Mouse (Mus musculus) kidney, embryonic 16.5 days (tissue): ENCODE results near the gene Pth1r. TPM values are rescaled to one million over a fixed set of nuclear protein-coding genes. Genes with fewer than 3 reads are reported as not detected.

Experiments
- ATAC-seq: fragments of 200-750 bp; cut with Nextera tagmentation; 2 replicates; pipeline ENCODE4 v1.8.0; 2017; ENCODE audit warnings: moderate TSS enrichment; ENCODE audit not compliant: low FRiP score, low TSS enrichment
- H3K27ac ChIP-seq: fragments of 300-500 bp; sonication (generic); 2 replicates; pipeline ENCODE4 v1.5.1; 2014; ENCODE audit warnings: low read length
- H3K27me3 ChIP-seq: fragments of 300-500 bp; sonication (generic); 2 replicates; pipeline ENCODE4 v1.6.1; 2014; ENCODE audit warnings: low read length, control low read depth, mixed read lengths; ENCODE audit not compliant: insufficient read depth
- H3K36me3 ChIP-seq: fragments of 300-500 bp; sonication (generic); 2 replicates; pipeline ENCODE4 v1.6.1; 2014; ENCODE audit warnings: low read length, control low read depth, mixed read lengths; ENCODE audit not compliant: insufficient read depth
- H3K4me1 ChIP-seq: fragments of 300-500 bp; sonication (generic); 2 replicates; pipeline ENCODE4 v1.6.1; 2014; ENCODE audit warnings: low read length, control low read depth, mixed read lengths; ENCODE audit not compliant: insufficient read depth
- H3K4me2 ChIP-seq: fragments of 300-500 bp; sonication (generic); replicated peaks from 2 replicates; pipeline ENCODE4 v1.6.1; 2014; ENCODE audit warnings: low read depth, low read length
- H3K4me3 ChIP-seq: fragments of 300-500 bp; sonication (generic); 2 replicates; pipeline ENCODE4 v1.5.1; 2014; ENCODE audit warnings: mild to moderate bottlenecking, low read length
- H3K9ac ChIP-seq: fragments of 300-500 bp; sonication (generic); replicated peaks from 2 replicates; pipeline ENCODE4 v1.6.1; 2014; ENCODE audit warnings: low read length
- H3K9me3 ChIP-seq: fragments of 300-500 bp; sonication (generic); 2 replicates; pipeline ENCODE4 v1.6.1; 2016; ENCODE audit warnings: low read length, control low read depth
- WGBS: fragments of 180-500 bp; shearing (Covaris S2); extraction: QIAGEN DNeasy Blood & Tissue Kit; methylation state at CpG from one replicate; pipeline ENCODE4 v1.1.7; 2014; 5-methylcytosine and 5-hydroxymethylcytosine counted together
- polyA plus RNA-seq: library from polyadenylated mRNA; unstranded; fragments of >200 nt; fragmentation: Nextera tagmentation; extraction: Ambion mirVana; gene quantifications from 2 replicates; pipeline ENCODE4 v1.2.1, GENCODE M21; 2015

Pth1r gene
- polyA plus RNA-seq, 1 experiment from 2014 or later: 108 TPM

GRCm38 (mm10) chr9:110712545-110712944 is 34.4 kb downstream of the Pth1r start:
- 93% methylated on average over 4 of the region's 4 CpGs for WGBS
- Histone ChIP-seq H3K4me3 (no peak overlapping the region), H3K36me3 (peaks cover 19% of the 10 kb centered on the region)

GRCm38 (mm10) chr9:110711996-110712395 is 34.9 kb downstream of the Pth1r start:
- Histone ChIP-seq H3K4me1 (peaks cover 7% of the 10 kb centered on the region; the same call in 1 of the 2 replicates), H3K9ac (no peak overlapping the region), H3K9me3 (no peaks in the 10 kb centered on the region), H3K36me3 (peaks cover 19% of the 10 kb centered on the region), H3K27me3 (no peaks in the 10 kb centered on the region), H3K4me3 (no peak overlapping the region), H3K27ac (no peak overlapping the region), H3K4me2 (no peak overlapping the region)
- WGBS: 90% methylated on average over 6 of the region's 6 CpGs
- ATAC-seq: no peak

More at GRCm38 (mm10) chr9:110712545-110712944, 34.4 kb downstream of the Pth1r start:
- Histone ChIP-seq H3K27me3 (no peaks in the 10 kb centered on the region), H3K4me2 (no peak overlapping the region), H3K9ac (no peak overlapping the region), H3K9me3 (no peaks in the 10 kb centered on the region), H3K4me1 (peaks cover 7% of the 10 kb centered on the region; the same call in 1 of the 2 replicates), H3K27ac (no peak overlapping the region)
- no peak for ATAC-seq

- Histone ChIP-seq H3K27me3 (no peaks in the 10 kb centered on the region), H3K9me3 (no peaks in the 10 kb centered on the region), H3K36me3 (peaks cover 19% of the 10 kb centered on the region), H3K4me3 (no peak overlapping the region), H3K27ac (no peak overlapping the region), H3K4me1 (peaks cover 7% of the 10 kb centered on the region; the same call in 1 of the 2 replicates), H3K9ac (no peak overlapping the region), H3K4me2 (no peak overlapping the region)
- no peak for ATAC-seq
- 100% methylated on average over 1 of the region's 1 CpGs for WGBS
These were observed 35.4 kb downstream of the Pth1r start for GRCm38 (mm10) chr9:110711532-110711931.

- no peak overlapping the region for H3K27ac ChIP-seq
These were observed 37.2 kb downstream of the Pth1r start for GRCm38 (mm10) chr9:110709640-110710258.

GRCm38 (mm10) chr9:110706784-110707183 is 40.2 kb downstream of the Pth1r start:
- 83% methylated on average over 5 of the region's 5 CpGs for WGBS
- Histone ChIP-seq H3K4me2 (no peak overlapping the region), H3K9me3 (no peaks in the 10 kb centered on the region), H3K9ac (no peak overlapping the region), H3K27me3 (no peaks in the 10 kb centered on the region), H3K27ac (no peak overlapping the region), H3K4me3 (no peak overlapping the region), H3K4me1 (peaks cover 7% of the 10 kb centered on the region; the same call in 1 of the 2 replicates), H3K36me3 (peaks cover 11% of the 10 kb centered on the region)
- no peak for ATAC-seq

More at GRCm38 (mm10) chr9:110709640-110710258, 37.2 kb downstream of the Pth1r start:
- Histone ChIP-seq H3K4me2 (peak overlapping the region; percentile 36), H3K4me1 (peaks cover 7% of the 10 kb centered on the region; the same call in 1 of the 2 replicates), H3K4me3 (peak overlapping the region; percentile 4), H3K27me3 (no peaks in the 10 kb centered on the region), H3K36me3 (peaks cover 19% of the 10 kb centered on the region), H3K9ac (peak overlapping the region; percentile 42), H3K9me3 (no peaks in the 10 kb centered on the region)
- WGBS: 42% methylated on average over 5 of the region's 5 CpGs
- peak; percentile 91 for ATAC-seq

- H3K9me3 ChIP-seq: no peaks in the 10 kb centered on the region
- H3K4me2 ChIP-seq: no peak overlapping the region
- H3K27me3 ChIP-seq: no peaks in the 10 kb centered on the region
- H3K36me3 ChIP-seq: peaks cover 3% of the 10 kb centered on the region
- no peak overlapping the region for H3K27ac ChIP-seq
- no peak overlapping the region for H3K4me3 ChIP-seq
- H3K4me1 ChIP-seq: no peaks in the 10 kb centered on the region
- H3K9ac ChIP-seq: no peak overlapping the region
- 74% methylated on average over 6 of the region's 6 CpGs for WGBS
- ATAC-seq: no peak
These were observed 43.0 kb downstream of the Pth1r start for GRCm38 (mm10) chr9:110703951-110704350.

- ATAC-seq: no peak
- WGBS: 86% methylated on average over 1 of the region's 1 CpGs
- H3K4me3 ChIP-seq: no peak overlapping the region
- H3K27ac ChIP-seq: no peak overlapping the region
- no peaks in the 10 kb centered on the region for H3K9me3 ChIP-seq
- no peaks in the 10 kb centered on the region for H3K27me3 ChIP-seq
- H3K4me2 ChIP-seq: no peak overlapping the region
- H3K9ac ChIP-seq: no peak overlapping the region
- no peaks in the 10 kb centered on the region for H3K36me3 ChIP-seq
- no peaks in the 10 kb centered on the region for H3K4me1 ChIP-seq
These were observed 44.1 kb downstream of the Pth1r start for GRCm38 (mm10) chr9:110702848-110703247.

- no peak overlapping the region for H3K9ac ChIP-seq
- H3K4me1 ChIP-seq: no peaks in the 10 kb centered on the region
- ATAC-seq: no peak
- no peaks in the 10 kb centered on the region for H3K9me3 ChIP-seq
- 71% methylated on average over 12 of the region's 12 CpGs for WGBS
- no peak overlapping the region for H3K4me3 ChIP-seq
- no peaks in the 10 kb centered on the region for H3K27me3 ChIP-seq
- H3K36me3 ChIP-seq: peaks cover 5% of the 10 kb centered on the region; the same call in 1 of the 2 replicates
- no peak overlapping the region for H3K27ac ChIP-seq
- H3K4me2 ChIP-seq: no peak overlapping the region
These were observed 45.6 kb downstream of the Pth1r start for GRCm38 (mm10) chr9:110701114-110702032.

GRCm38 (mm10) chr9:110699574-110699973 is 47.4 kb downstream of the Pth1r start:
- 89% methylated on average over 3 of the region's 3 CpGs for WGBS
- H3K27ac ChIP-seq: no peak overlapping the region
- peaks cover 12% of the 10 kb centered on the region; the same call in 1 of the 2 replicates for H3K36me3 ChIP-seq
- H3K27me3 ChIP-seq: no peaks in the 10 kb centered on the region
- no peak overlapping the region for H3K4me3 ChIP-seq
- no peak for ATAC-seq
- H3K4me2 ChIP-seq: no peak overlapping the region
- no peaks in the 10 kb centered on the region for H3K4me1 ChIP-seq
- no peak overlapping the region for H3K9ac ChIP-seq
- no peaks in the 10 kb centered on the region for H3K9me3 ChIP-seq
